Mouse (Mus musculus) megakaryocyte-erythroid progenitor cell, adult 5-6 weeks (primary cell): ENCODE measurements around the gene Hps4. TPM values are rescaled to one million over a fixed set of nuclear protein-coding genes. Genes with fewer than 3 reads are reported as not detected.

Experiments
- total RNA-seq, 2 experiments: library from RNA; stranded (forward) in 1 of 2; stranded (reverse) in 1 of 2; fragments of 200-1000, 215-1000 nt in 1 of 2; fragments of >200 nt in 1 of 2; fragmentation: Nextera tagmentation in 1 of 2; gene quantifications; 2 replicates each; pipeline ENCODE4 v1.2.3; 2014 to 2017

Hps4 gene
- total RNA-seq, 2 experiments from 2014 or later, result 5.9 to 41.1 TPM

Other genes starting within 250 kb of the Hps4 start
- not detected in 2 replicates for gene Cryba4, start 90.6 kb upstream of the Hps4 start, total RNA-seq (2014; fragmentation: Nextera tagmentation)
- not detected in 2 replicates for gene Cryba4, start 90.6 kb upstream of the Hps4 start, total RNA-seq (2017)
- not detected in 2 replicates for gene Crybb1, start 87.3 kb upstream of the Hps4 start, total RNA-seq (2014; fragmentation: Nextera tagmentation)
- gene Crybb1, start 87.3 kb upstream of the Hps4 start, total RNA-seq (2017), result not detected in 2 replicates
- gene Tpst2, start 66.4 kb upstream of the Hps4 start, total RNA-seq (2014; fragmentation: Nextera tagmentation), result 37.4 and 43.4 TPM in 2 replicates
- 17.6 and 27.3 TPM in 2 replicates for gene Tpst2, start 66.4 kb upstream of the Hps4 start, total RNA-seq (2017)
- gene Tfip11, start 16.7 kb upstream of the Hps4 start, total RNA-seq (2014; fragmentation: Nextera tagmentation), result 32.1 and 33.3 TPM in 2 replicates
- 14.7 and 22.6 TPM in 2 replicates for gene Tfip11, start 16.7 kb upstream of the Hps4 start, total RNA-seq (2017)
- gene Srrd, start within 50 bp of the Hps4 start, total RNA-seq (2014; fragmentation: Nextera tagmentation), result 17.6 and 30.6 TPM in 2 replicates
- gene Srrd, start within 50 bp of the Hps4 start, total RNA-seq (2017), result 16.2 and 18.7 TPM in 2 replicates
- not detected in 2 replicates for gene Gm6583, start 12.9 kb downstream of the Hps4 start, total RNA-seq (2014; fragmentation: Nextera tagmentation)
- gene Gm6583, start 12.9 kb downstream of the Hps4 start, total RNA-seq (2017), result not detected in 2 replicates
- gene Asphd2, start 51.8 kb downstream of the Hps4 start, total RNA-seq (2014; fragmentation: Nextera tagmentation), result not detected in 2 replicates
- not detected in 2 replicates for gene Asphd2, start 51.8 kb downstream of the Hps4 start, total RNA-seq (2017)
- gene Gm6588, start 106.3 kb downstream of the Hps4 start, total RNA-seq (2014; fragmentation: Nextera tagmentation), result not detected in 2 replicates
- gene Gm6588, start 106.3 kb downstream of the Hps4 start, total RNA-seq (2017), result not detected in 2 replicates
- not detected in 2 replicates for gene Sez6l, start 234.1 kb downstream of the Hps4 start, total RNA-seq (2014; fragmentation: Nextera tagmentation)
- not detected in 2 replicates for gene Sez6l, start 234.1 kb downstream of the Hps4 start, total RNA-seq (2017)